Mouse (Mus musculus) lung, postnatal 0 days (tissue): Measurements from ENCODE around the gene Wrb.

Source experiments
- CTCF ChIP-seq: IDR thresholded peaks from 2 replicates; pipeline ENCODE4 v1.5.1; 2016; ENCODE audit warnings: antibody characterized with exemption, mild to moderate bottlenecking
- EP300 ChIP-seq: IDR thresholded peaks from 2 replicates; pipeline ENCODE4 v1.6.1; 2016; ENCODE audit warnings: antibody characterized with exemption, mild to moderate bottlenecking, control low read depth

GRCm38 (mm10) chr16:96200702-96201028 lies 55.5 kb downstream of the Wrb start:
- TF ChIP-seq EP300: no peak
- TF ChIP-seq CTCF: no peak
